Mouse (Mus musculus) urinary bladder, postnatal 14 days (tissue): ENCODE measurements around the gene Sdhaf1.

Experiments used
- DNase-seq: peaks from one replicate; pipeline ENCODE4 v3.0.0; 2021; ENCODE audit warnings: low spot score

Sdhaf1 gene

DNA sequence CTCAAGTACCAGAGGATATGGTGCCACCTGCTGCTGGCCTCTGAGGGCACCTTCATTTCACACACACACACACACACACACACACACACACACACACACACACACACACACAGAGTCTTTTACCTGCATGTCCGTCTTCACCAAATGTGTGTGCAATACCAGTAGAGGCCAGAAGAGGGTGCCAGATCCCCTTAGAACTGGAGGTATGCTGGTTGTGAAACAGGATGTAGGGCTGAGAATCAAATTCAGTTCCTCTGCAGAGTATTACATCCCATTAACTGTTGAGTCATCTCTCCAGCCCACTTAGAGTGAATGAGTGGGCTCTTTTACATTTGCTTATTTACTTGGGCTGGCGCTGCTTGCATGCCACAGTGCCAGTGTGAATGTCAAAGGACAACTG lies 1.7 kb upstream of the Sdhaf1 start:
- peak; percentile 56 for DNase-seq

DNA sequence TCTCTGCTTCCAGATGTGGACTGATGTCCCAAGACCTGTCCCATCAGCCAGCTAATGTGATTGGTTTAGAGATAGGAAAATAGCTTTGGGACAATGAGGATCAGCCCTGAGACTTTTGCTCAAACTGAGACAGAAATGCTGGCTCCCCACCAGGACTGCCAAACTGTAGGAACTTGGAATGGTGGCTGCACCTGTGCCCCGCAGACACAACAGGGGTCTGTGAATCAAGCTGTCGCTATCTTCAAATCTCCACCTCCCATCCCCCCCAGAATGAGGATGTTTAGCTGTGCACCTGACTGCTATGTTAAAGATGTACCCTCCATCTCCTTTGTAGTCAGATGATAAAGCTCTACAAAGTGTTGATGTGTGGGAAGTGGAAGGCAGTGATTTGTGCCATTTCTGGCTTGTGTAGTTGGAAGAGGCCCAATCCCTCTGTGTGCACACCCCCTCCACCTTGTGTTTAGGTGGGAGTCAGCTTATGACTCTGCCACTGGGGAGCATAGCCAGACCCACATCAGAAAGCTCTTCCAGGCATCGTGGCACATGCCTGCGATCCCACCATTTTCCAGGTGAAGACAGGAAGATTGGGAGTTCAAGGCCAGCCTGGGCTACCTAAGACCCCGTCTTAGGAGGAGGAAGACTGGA lies 727 bp upstream of the Sdhaf1 start:
- no peak for DNase-seq

DNA sequence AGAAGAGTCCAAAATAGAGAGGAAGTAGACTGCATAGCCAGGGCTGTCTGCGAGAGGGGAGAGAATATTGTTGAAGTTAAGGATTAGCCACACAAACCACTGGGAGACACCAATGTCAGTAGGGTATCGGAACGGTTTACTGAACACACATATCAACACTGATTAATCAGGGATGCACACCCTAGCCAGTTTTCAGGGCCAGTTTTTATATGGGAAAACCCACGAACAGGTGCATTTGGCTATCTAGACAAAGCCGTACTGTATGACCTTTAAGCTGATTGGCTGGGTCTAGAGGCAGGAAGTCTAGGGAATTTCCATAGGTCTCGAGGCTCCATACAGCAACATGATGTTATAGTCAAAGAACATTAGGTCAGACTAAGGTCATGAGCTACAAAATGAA lies 830 bp downstream of the Sdhaf1 start:
- DNase-seq: no peak

DNA sequence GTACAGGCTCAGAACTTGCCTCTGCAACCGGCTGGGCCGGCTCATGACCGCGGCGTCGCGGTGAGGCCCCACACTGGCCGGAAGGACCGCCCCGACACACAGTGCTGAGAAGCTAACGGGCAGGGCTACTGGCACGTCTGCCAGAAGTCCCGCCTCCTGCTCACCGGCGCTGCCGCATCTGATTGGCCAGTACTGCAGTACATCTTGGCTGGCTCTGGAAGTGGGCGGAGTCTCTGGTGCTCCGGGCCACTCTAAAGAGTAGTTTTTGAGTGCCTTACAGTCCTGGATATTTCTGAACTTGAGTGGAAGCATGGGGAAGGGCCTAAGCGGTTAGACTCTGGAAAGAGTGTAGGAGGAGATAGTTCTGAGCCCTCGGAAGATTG lies 1.4 kb downstream of the Sdhaf1 start:
- peak; percentile 99 for DNase-seq

- DNase-seq: peak; percentile 69
Measured at GRCm38 (mm10) chr7:30321539-30322284, 2.0 kb downstream of the Sdhaf1 start, which contains the start of gene E130208F15Rik. Gene E130208F15Rik (plus strand): TSS chr7:30321740.

GRCm38 (mm10) chr7:30320946-30321345 lies 2.7 kb downstream of the Sdhaf1 start:
- DNase-seq: no peak

DNA sequence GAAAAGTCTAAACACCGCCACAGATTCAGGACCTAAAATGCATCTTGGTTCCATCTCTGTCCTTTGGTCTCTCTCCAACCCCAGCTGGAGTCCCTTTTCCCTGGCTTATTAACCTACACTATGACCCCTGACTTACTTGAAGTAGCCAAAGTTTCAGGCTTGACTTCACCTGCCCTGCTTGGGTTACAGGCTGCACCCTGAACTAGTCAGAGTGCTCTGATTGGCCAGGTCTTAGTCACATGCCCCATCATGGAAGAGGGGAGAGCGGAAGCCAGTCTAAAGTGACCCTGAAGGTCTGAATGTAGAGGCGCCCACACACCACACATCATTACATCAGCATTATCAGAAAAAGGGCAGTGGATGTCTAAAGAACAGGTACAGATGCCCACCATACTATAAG lies 5.6 kb downstream of the Sdhaf1 start:
- no peak for DNase-seq

DNA sequence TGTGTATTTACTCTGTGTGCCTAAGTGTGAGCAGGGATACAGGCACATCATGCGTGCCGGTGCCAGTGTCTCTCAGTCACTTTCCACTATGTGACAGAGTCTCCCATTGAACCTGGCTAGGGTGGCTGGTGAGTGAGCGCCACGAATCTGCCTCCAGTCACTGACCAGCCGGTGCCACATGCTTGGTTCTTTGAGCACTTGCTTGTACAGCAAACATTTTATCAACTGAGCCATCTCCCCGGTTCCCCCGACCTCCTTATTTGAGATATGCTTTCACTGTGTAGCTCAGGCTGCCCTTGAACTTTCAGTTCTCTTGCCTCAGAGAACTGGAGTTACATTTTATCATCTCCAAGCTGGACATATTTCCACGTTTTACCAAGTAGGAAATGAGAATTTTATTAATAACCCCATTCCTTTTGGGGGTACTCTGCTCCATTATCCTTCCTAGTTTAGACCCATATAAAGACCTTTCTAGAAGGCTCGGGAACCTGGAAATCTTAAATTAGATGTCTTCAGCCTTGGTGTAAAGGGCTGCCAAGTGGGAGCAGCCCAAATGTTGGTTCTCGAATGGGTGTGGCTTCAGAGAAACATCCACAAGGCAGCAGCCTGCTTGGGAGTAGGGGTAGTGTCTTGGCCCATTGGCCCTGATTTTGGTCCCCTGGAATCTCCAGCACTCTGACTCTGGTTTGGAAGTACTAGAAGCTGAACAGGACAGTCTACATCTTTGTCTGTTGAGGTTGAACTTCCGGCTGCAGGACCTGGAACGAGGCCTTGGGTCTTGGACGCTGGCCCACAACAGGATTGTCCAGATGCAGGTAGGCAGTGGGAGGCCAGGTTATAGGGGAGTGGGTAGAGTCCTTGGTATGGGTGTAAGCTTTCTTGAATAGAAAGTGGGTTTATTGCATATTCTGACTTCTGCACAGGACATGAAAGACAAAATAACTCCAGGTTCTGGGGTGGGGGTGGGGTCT lies 7.9 kb downstream of the Sdhaf1 start:
- DNase-seq: peak; percentile 29

DNA sequence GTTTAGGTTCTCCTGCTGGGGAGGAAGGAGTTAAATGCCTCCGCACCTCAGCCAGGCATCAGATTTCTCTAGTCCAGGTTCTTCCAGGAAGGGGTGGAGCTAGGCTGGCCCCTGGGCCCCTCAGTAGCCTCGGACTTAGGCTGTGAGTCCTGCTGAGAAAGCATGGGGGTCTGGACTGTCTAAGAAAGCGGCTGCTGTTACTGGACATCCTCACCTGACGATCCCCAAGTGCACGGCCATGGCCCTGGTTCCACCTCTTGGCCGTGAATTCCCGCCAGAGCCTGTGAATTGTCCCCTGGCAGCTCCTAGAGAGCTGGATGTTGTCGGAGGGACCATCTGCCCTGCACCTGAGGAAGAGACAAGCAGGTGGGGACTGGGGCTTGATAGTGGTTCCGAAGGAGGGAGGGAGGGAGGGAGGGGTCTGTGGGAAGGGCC lies 9.0 kb downstream of the Sdhaf1 start, which contains the start of gene Syne4:
Syne4 (plus strand) TSS at position 87 of the 435 bp plus-strand sequence.
- DNase-seq: no peak

GRCm38 (mm10) chr7:30313666-30314320 lies 9.9 kb downstream of the Sdhaf1 start:
- no peak for DNase-seq

- DNase-seq: no peak
Measured at GRCm38 (mm10) chr7:30310136-30310535, 13.6 kb downstream of the Sdhaf1 start.

DNA sequence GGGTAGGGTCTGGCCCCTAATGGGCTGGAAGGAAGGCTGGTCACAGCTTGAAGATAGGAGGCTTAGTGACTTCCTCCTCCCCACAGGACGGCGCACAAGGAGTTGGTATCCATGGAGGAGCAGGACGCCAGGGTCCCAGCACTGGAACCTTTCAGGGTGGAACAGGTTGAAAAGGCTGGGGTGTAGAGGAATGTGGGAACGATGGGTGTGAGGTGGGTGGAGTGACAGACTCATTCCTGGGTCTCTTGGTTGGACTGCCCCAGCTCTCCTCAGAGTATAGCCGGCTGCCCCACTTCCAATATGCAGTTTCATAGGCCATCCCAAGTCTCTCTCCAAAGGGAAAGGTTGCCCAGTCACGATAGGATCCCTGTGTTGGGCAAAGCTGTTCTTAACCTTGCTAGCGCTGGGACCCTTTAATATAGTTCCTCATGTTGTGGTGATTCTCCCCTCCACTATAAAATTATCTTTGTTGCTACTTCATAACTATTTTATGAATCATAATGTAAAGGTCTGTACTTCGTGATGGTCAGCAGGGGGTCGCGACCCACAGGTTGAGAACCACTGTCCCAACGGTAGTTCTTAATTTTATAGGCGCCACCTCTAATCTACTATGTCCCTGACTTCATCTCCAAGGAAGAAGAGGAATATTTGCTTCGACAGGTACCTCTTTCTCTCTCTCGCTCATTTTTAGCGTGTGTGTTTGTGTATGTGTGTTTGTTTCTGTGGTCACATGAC lies 14.1 kb downstream of the Sdhaf1 start:
- DNase-seq: no peak

GRCm38 (mm10) chr7:30308076-30309005 lies 15.4 kb downstream of the Sdhaf1 start, which contains the start of gene Alkbh6:
Gene Alkbh6 (plus strand): TSS chr7:30308717.
- peak; percentile 93 for DNase-seq

GRCm38 (mm10) chr7:30306083-30306779 lies 17.5 kb downstream of the Sdhaf1 start:
- no peak for DNase-seq

DNA sequence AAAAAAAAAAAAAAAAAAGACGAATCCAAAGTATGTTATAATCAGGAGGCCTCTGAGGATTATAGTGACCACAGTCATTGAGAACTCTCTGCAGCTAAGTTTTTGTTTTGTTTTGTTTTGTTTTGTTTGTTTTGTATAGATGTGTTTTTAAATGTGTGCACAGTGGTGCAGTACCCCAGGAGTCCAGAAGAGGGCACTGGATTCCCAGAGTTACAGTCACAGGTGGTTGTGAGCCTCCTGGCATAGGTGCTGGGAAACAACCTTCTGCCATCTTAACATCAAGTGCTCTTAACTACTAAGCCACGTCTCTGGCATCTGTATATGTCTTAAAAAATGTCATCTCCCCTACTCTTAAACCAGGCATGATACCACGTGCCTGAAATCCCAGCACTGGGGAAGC lies 22.8 kb downstream of the Sdhaf1 start:
- DNase-seq: no peak

DNA sequence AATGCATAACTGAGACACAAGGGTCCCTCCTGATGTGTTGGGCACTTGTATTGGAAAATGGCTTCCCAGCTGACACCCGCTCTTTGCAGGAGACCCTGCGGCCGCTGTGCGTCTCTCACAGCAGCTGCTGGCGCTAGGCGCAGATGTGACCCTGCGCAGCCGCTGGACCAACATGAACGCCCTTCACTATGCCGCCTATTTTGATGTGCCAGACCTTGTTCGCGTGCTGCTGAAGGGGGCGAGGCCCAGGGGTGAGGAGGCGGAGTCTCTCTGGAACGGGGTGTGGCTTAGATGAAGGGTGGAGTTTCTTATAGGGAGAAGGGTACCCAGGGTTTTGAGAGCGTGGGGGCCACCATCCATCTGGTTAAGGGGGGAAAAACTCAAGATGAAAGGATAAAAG lies 26.4 kb downstream of the Sdhaf1 start:
- DNase-seq: no peak

DNA sequence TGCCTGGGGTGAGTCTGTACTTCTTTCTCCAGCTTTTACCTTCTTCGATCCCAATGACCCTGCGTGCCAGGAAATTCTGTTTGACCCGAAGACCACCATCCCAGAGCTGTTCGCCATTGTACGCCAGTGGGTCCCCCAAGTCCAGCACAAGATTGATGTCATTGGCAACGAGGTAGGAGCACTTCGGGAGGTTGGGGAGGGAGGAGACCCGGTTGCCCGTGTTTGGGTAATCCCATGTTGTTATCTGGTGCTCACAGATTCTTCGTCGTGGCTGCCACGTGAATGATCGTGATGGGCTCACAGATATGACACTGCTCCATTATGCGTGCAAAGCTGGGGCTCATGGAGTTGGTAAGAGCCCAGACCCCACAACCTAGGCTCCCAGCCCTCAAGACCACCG lies 26.9 kb downstream of the Sdhaf1 start:
- DNase-seq: no peak

- peak; percentile 26 for DNase-seq
Measured at GRCm38 (mm10) chr7:30295103-30295502, 28.6 kb downstream of the Sdhaf1 start.

DNA sequence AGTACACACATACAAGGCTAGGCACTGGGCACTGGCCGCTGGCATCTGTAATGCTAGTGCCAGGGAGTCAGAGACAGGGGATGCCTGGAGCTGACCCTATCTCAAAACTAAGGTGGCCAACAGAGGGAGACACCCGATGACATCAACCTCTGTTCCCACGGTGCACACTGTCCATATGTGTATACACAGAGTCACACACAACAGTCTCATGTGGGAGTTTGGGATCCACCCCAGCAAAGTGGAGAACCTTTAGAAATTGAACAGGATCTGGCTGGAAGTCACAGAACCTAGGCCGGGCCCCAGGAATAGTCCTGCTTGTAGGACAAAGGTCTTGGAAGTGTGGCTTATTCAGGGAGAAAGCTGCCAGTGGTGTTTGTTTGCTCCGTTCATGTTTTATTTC lies 29.4 kb downstream of the Sdhaf1 start:
- DNase-seq: no peak
